Mouse (Mus musculus) liver, adult 2 months (tissue): Measurements from ENCODE around the gene Rragd.

Source experiments
- CTCF ChIP-seq: fragments of 200-500 bp; IDR thresholded peaks from 2 replicates; pipeline ENCODE4 v1.5.1; 2011; ENCODE audit warnings: low read depth, low read length, control low read depth
- POLR2A ChIP-seq: fragments of 200-500 bp; IDR thresholded peaks from 2 replicates; pipeline ENCODE4 v1.6.1; 2011; ENCODE audit warnings: low read length, control low read depth; ENCODE audit not compliant: insufficient read depth; ENCODE audit errors: extremely low read depth

- TF ChIP-seq CTCF (no peak), POLR2A (no peak)
Observed at GRCm38 (mm10) chr4:32940984-32941383, 41.9 kb upstream of the Rragd start.
